33 mouse cellular contexts compared by ENCODE assay signal in genomic region chr13:24045271-24045670, GRCm38 (mm10). TPM values are rescaled to one million over a fixed set of nuclear protein-coding genes. Genes with fewer than 3 reads are reported as not detected.
A peak's percentile ranks its signal among the peaks of the same experiment; 100 is the strongest.
DNase-seq lines count a peak whose midpoint lies in the region; ATAC-seq and TF ChIP-seq lines count a peak whose summit lies in the region.
"Had no signal": no experiment of that assay in that cellular context is flagged by ENCODE, and none has a peak within 500 bp of the region (broad histone marks: within the 10 kb centered on the region; RNA-seq: fewer than 3 reads in every experiment).

No protein-coding gene starts in this region.

- 0 out of 2 replicates have a peak overlapping the region, but pooled peaks have one; percentile 4 for H3K27ac ChIP-seq in hindbrain, postnatal 0 days
- no peak overlapping the region for H3K27ac ChIP-seq in hindbrain, embryonic 13.5 days
- H3K27ac ChIP-seq in forebrain, embryonic 14.5 days (ENCODE audit: low read depth, low read length): 0 out of 2 replicates have a peak overlapping the region, but pooled peaks have one; percentile 0
- peak overlapping the region; percentile 47 for H3K27ac ChIP-seq in forebrain, postnatal 0 days (ENCODE audit: low read depth, low read length)
- H3K27ac ChIP-seq: hindbrain, embryonic 12.5 days had no signal

- H3K9me3 ChIP-seq in hindbrain, postnatal 0 days (ENCODE audit: low read length): no peaks in the 10 kb centered on the region
- no peaks in the 10 kb centered on the region for H3K9me3 ChIP-seq in hindbrain, embryonic 13.5 days
- H3K9me3 ChIP-seq in forebrain, embryonic 14.5 days (replicated peaks; ENCODE audit: control insufficient read depth, low read length): no peaks in the 10 kb centered on the region
- H3K9me3 ChIP-seq in forebrain, postnatal 0 days (ENCODE audit: low read length): no peaks in the 10 kb centered on the region
- H3K9me3 ChIP-seq: G1E; hindbrain, embryonic 12.5 days had no signal

- 40% methylated on average over 3 of the region's 3 CpGs for WGBS in hindbrain, postnatal 0 days
- WGBS in hindbrain, embryonic 13.5 days: 41% methylated on average over 3 of the region's 3 CpGs
- 20% methylated on average over 3 of the region's 3 CpGs for WGBS in forebrain, embryonic 14.5 days
- WGBS in forebrain, postnatal 0 days: 15% methylated on average over 3 of the region's 3 CpGs

- no peak overlapping the region for H3K4me3 ChIP-seq in hindbrain, postnatal 0 days (ENCODE audit: low read length)
- no peak overlapping the region for H3K4me3 ChIP-seq in hindbrain, embryonic 13.5 days
- no peak overlapping the region for H3K4me3 ChIP-seq in forebrain, embryonic 14.5 days (ENCODE audit: low read depth, low read length)
- no peak overlapping the region for H3K4me3 ChIP-seq in forebrain, postnatal 0 days (ENCODE audit: low read depth, low read length)
- H3K4me3 ChIP-seq: hindbrain, embryonic 12.5 days had no signal

- TF ChIP-seq CTCF in hindbrain, postnatal 0 days (IDR thresholded peaks at IDR 0.05; ENCODE audit: low read depth): no peak
- TF ChIP-seq CTCF in forebrain, postnatal 0 days (IDR thresholded peaks at IDR 0.05; ENCODE audit: low read depth): no peak

- no peak for ATAC-seq in hindbrain, postnatal 0 days
- ATAC-seq in hindbrain, embryonic 13.5 days (ENCODE audit: low FRiP score): no peak
- ATAC-seq in forebrain, embryonic 14.5 days: no peak
- ATAC-seq in forebrain, postnatal 0 days: peak; percentile 26; the same call in 1 of the 2 replicates
- ATAC-seq: hindbrain, embryonic 16.5 days; inflammation-experienced regulatory T-cells, adult 6 months; intestine, embryonic 16.5 days; Patski had no signal

- H3K9ac ChIP-seq in hindbrain, postnatal 0 days (replicated peaks; ENCODE audit: low read length): no peak overlapping the region
- H3K9ac ChIP-seq in hindbrain, embryonic 13.5 days: no peak overlapping the region
- no peak overlapping the region for H3K9ac ChIP-seq in forebrain, embryonic 14.5 days (ENCODE audit: low read length)
- no peak overlapping the region for H3K9ac ChIP-seq in forebrain, postnatal 0 days
- H3K9ac ChIP-seq: hindbrain, embryonic 12.5 days had no signal

- H3K4me1 ChIP-seq in hindbrain, postnatal 0 days (ENCODE audit: insufficient read depth, low read length): peaks cover 5% of the 10 kb centered on the region; the same call in 1 of the 2 replicates
- peaks cover 11% of the 10 kb centered on the region for H3K4me1 ChIP-seq in hindbrain, embryonic 13.5 days (replicated peaks)
- peaks cover 12% of the 10 kb centered on the region; the same call in 1 of the 2 replicates for H3K4me1 ChIP-seq in forebrain, embryonic 14.5 days (ENCODE audit: control insufficient read depth, insufficient read depth, low read length)
- peaks cover 10% of the 10 kb centered on the region for H3K4me1 ChIP-seq in forebrain, postnatal 0 days (ENCODE audit: insufficient read depth)

- peak; percentile 10 for DNase-seq in embryo, embryonic 10.5 days (ENCODE audit: low spot score)
- no peak for DNase-seq in embryo, embryonic 9.5 days (ENCODE audit: extremely low spot score)
- peak; percentile 19 for DNase-seq in hindbrain, postnatal 0 days (ENCODE audit: low spot score)
- DNase-seq in forebrain, embryonic 14.5 days (ENCODE audit: low spot score): peak; percentile 71
- DNase-seq in forebrain, postnatal 0 days: peak; percentile 40
- no peak for DNase-seq in right cerebral cortex, postnatal 10 days (ENCODE audit: low spot score in 2 of 2)
- DNase-seq in lung, postnatal 10 days: no peak
- DNase-seq: adrenal gland, adult 2 months; adrenal gland, postnatal 14 days; B cell, adult 2 months; cerebellum, adult 11-12 months; cerebellum, adult 8-10 months; cerebellum, postnatal 10 days; cerebellum, postnatal 36 days; gastrocnemius, postnatal 25 days; kidney, adult 18-20 months; kidney, adult 9 months had no signal

- no peaks in the 10 kb centered on the region for H3K27me3 ChIP-seq in hindbrain, postnatal 0 days (ENCODE audit: insufficient read depth, low read length)
- no peaks in the 10 kb centered on the region for H3K27me3 ChIP-seq in hindbrain, embryonic 13.5 days
- no peaks in the 10 kb centered on the region for H3K27me3 ChIP-seq in forebrain, embryonic 14.5 days (replicated peaks; ENCODE audit: control insufficient read depth, insufficient read depth, low read length)
- no peaks in the 10 kb centered on the region for H3K27me3 ChIP-seq in forebrain, postnatal 0 days (ENCODE audit: insufficient read depth, low read length)
- H3K27me3 ChIP-seq: CH12.LX; hindbrain, embryonic 12.5 days; Patski had no signal

- no peak overlapping the region for H3K4me2 ChIP-seq in hindbrain, postnatal 0 days (ENCODE audit: low read depth, low read length)
- no peak overlapping the region for H3K4me2 ChIP-seq in hindbrain, embryonic 13.5 days
- H3K4me2 ChIP-seq in forebrain, embryonic 14.5 days (ENCODE audit: low read length): no peak overlapping the region
- no peak overlapping the region for H3K4me2 ChIP-seq in forebrain, postnatal 0 days (ENCODE audit: low read depth)
- H3K4me2 ChIP-seq: heart, embryonic 11.5 days; hindbrain, embryonic 12.5 days had no signal

- H3K36me3 ChIP-seq in hindbrain, postnatal 0 days (ENCODE audit: insufficient read depth, low read length): 0 out of 2 replicates have a peak, but pooled peaks cover 3% of the 10 kb centered on the region
- peaks cover 15% of the 10 kb centered on the region for H3K36me3 ChIP-seq in hindbrain, embryonic 13.5 days
- peaks cover 10% of the 10 kb centered on the region; the same call in 1 of the 2 replicates for H3K36me3 ChIP-seq in forebrain, embryonic 14.5 days (ENCODE audit: control insufficient read depth, insufficient read depth, low read length)
- H3K36me3 ChIP-seq in forebrain, postnatal 0 days (ENCODE audit: insufficient read depth): peaks cover 4% of the 10 kb centered on the region; the same call in 1 of the 2 replicates
- H3K36me3 ChIP-seq: G1E; hindbrain, embryonic 12.5 days had no signal

RNA-seq across cellular contexts. Expression of gene Scgn, which starts 54.3 kb away (rescaled TPM):
- 0.42 TPM in 1 of 2 replicates, not detected in the other for total RNA-seq in hindbrain, postnatal 0 days (2014; rRNA removed)
- 1.1 and 1.2 TPM in 2 replicates for polyA plus RNA-seq in hindbrain, postnatal 0 days (2015; fragmentation: Nextera tagmentation; extraction: Ambion mirVana)
- 1.0 and 1.4 TPM in 2 replicates for polyA plus RNA-seq in hindbrain, embryonic 13.5 days (2015; fragmentation: Nextera tagmentation; extraction: Ambion mirVana)
- 4.2 and 5.3 TPM in 2 replicates for polyA plus RNA-seq in forebrain, embryonic 14.5 days (2014; fragmentation: Nextera tagmentation; extraction: Ambion mirVana)
- 1.4 and 3.7 TPM in 2 replicates for total RNA-seq in forebrain, postnatal 0 days (2014; rRNA removed)
- 2.7 and 3.8 TPM in 2 replicates for polyA plus RNA-seq in forebrain, postnatal 0 days (2015; fragmentation: Nextera tagmentation; extraction: Ambion mirVana)
- total RNA-seq: CH12.LX; G1E; gastrocnemius, adult 8-10 months; gastrocnemius, postnatal 25 days; granulocyte monocyte progenitor cell, adult 5-6 weeks; heart, adult 8-10 months; heart, postnatal 25 days; hematopoietic stem cell, adult 5-6 weeks had no signal
- polyA plus RNA-seq: G1E; heart, embryonic 11.5 days; heart, embryonic 14.5 days; heart, postnatal 0 days; inflammation-experienced regulatory T-cells, adult 6 months had no signal

Comparison
In these comparisons a context has a peak if more than half of its experiments do, and no peak if none do; other contexts are left out.
1. DNase-seq: peak in embryo, embryonic 10.5 days (single experiment), hindbrain, postnatal 0 days (single experiment), forebrain, embryonic 14.5 days (single experiment) and forebrain, postnatal 0 days (single experiment); none in embryo, embryonic 9.5 days (single experiment), right cerebral cortex, postnatal 10 days (0 of 2) and lung, postnatal 10 days (single experiment).